Mouse (Mus musculus) kidney, postnatal 10 days (tissue): Measurements from ENCODE around the gene Ush2a.

Experiments used
- DNase-seq: peaks from one replicate; pipeline ENCODE4 v3.0.0; 2021; ENCODE audit warnings: mixed read lengths

Gene Ush2a

GRCm38 (mm10) chr1:188387820-188388471 is 126.1 kb downstream of the Ush2a start:
- DNase-seq: no peak

GRCm38 (mm10) chr1:188390080-188390479 is 128.3 kb downstream of the Ush2a start:
- no peak for DNase-seq

GRCm38 (mm10) chr1:188407176-188407575 is 145.4 kb downstream of the Ush2a start:
- no peak for DNase-seq

GRCm38 (mm10) chr1:188407613-188408386 is 146.0 kb downstream of the Ush2a start:
- DNase-seq: no peak

GRCm38 (mm10) chr1:188410547-188410946 is 148.7 kb downstream of the Ush2a start:
- DNase-seq: no peak

GRCm38 (mm10) chr1:188420543-188420942 is 158.7 kb downstream of the Ush2a start:
- DNase-seq: no peak

GRCm38 (mm10) chr1:188428172-188428571 is 166.3 kb downstream of the Ush2a start:
- no peak for DNase-seq

- peak; percentile 9 for DNase-seq
Observed at GRCm38 (mm10) chr1:188430689-188431088, 168.9 kb downstream of the Ush2a start.

- no peak for DNase-seq
Observed at GRCm38 (mm10) chr1:188447964-188448363, 186.1 kb downstream of the Ush2a start.

- DNase-seq: no peak
Observed at GRCm38 (mm10) chr1:188456466-188457175, 194.8 kb downstream of the Ush2a start.

GRCm38 (mm10) chr1:188457221-188458008 is 195.6 kb downstream of the Ush2a start:
- DNase-seq: no peak

- no peak for DNase-seq
Observed at GRCm38 (mm10) chr1:188461203-188461602, 199.4 kb downstream of the Ush2a start.

- no peak for DNase-seq
Observed at GRCm38 (mm10) chr1:188464653-188465052, 202.8 kb downstream of the Ush2a start.

- peak; percentile 18 for DNase-seq
Observed at GRCm38 (mm10) chr1:188468371-188468783, 206.6 kb downstream of the Ush2a start.

GRCm38 (mm10) chr1:188504958-188505357 is 243.1 kb downstream of the Ush2a start:
- no peak for DNase-seq

GRCm38 (mm10) chr1:188518792-188519191 is 257.0 kb downstream of the Ush2a start:
- no peak for DNase-seq

GRCm38 (mm10) chr1:188527451-188527850 is 265.6 kb downstream of the Ush2a start:
- DNase-seq: no peak

- DNase-seq: no peak
Observed at GRCm38 (mm10) chr1:188529606-188530131, 267.8 kb downstream of the Ush2a start.

- no peak for DNase-seq
Observed at GRCm38 (mm10) chr1:188537021-188537420, 275.2 kb downstream of the Ush2a start.

GRCm38 (mm10) chr1:188539621-188540020 is 277.8 kb downstream of the Ush2a start:
- no peak for DNase-seq

- no peak for DNase-seq
Observed at GRCm38 (mm10) chr1:188541492-188541891, 279.7 kb downstream of the Ush2a start.

- no peak for DNase-seq
Observed at GRCm38 (mm10) chr1:188543364-188543763, 281.5 kb downstream of the Ush2a start.

GRCm38 (mm10) chr1:188549686-188550085 is 287.9 kb downstream of the Ush2a start:
- no peak for DNase-seq
